Mouse (Mus musculus) liver, adult 2 months (tissue): ENCODE measurements around the gene Hip1.

Experiments
- CTCF ChIP-seq: fragments of 200-500 bp; IDR thresholded peaks from 2 replicates; pipeline ENCODE4 v1.5.1; 2011; ENCODE audit warnings: low read depth, low read length, control low read depth
- POLR2A ChIP-seq: fragments of 200-500 bp; IDR thresholded peaks from 2 replicates; pipeline ENCODE4 v1.6.1; 2011; ENCODE audit warnings: low read length, control low read depth; ENCODE audit not compliant: insufficient read depth; ENCODE audit errors: extremely low read depth

GRCm38 (mm10) chr5:135527986-135528385, 16.9 kb downstream of the Hip1 start:
- no peak for TF ChIP-seq CTCF
- no peak for TF ChIP-seq POLR2A
